Mouse (Mus musculus): ENCODE results near the gene Phf21a. TPM values are rescaled to one million over a fixed set of nuclear protein-coding genes. Genes with fewer than 3 reads are reported as not detected.

Phf21a gene
- polyA plus RNA-seq, 1 experiment = 52.2 TPM

GRCm38 (mm10) chr2:92199562-92200286 lies 106.8 kb downstream of the Phf21a start:
- Histone ChIP-seq H3K36me3 (ENCODE audit: control insufficient read depth, insufficient read depth, low read length, poor library complexity, severe bottlenecking) (no peaks in the 10 kb centered on the region), H3K27me3 (ENCODE audit: control insufficient read depth, insufficient read depth, low read length, poor library complexity, severe bottlenecking) (no peaks in the 10 kb centered on the region), H3K4me3 (ENCODE audit: low read depth, low read length) (no peak overlapping the region), H3K27ac (ENCODE audit: insufficient read depth, low read length) (no peak overlapping the region), H3K4me1 (ENCODE audit: control insufficient read depth, insufficient read depth, low read length) (peaks cover 7% of the 10 kb centered on the region), H3K9ac (ENCODE audit: low read depth, poor library complexity, severe bottlenecking) (no peak overlapping the region), H3K9me3 (replicated peaks; ENCODE audit: control insufficient read depth, insufficient read depth, low read length, poor library complexity, severe bottlenecking) (no peaks in the 10 kb centered on the region)
- TF ChIP-seq CTCF (IDR thresholded peaks at IDR 0.05; ENCODE audit: low read depth, low read length) (no peak), EP300 (IDR thresholded peaks at IDR 0.05; ENCODE audit: insufficient read depth, low read depth, low read length) (no peak), POLR2A (IDR thresholded peaks at IDR 0.05; ENCODE audit: insufficient read depth, low read length) (no peak)

GRCm38 (mm10) chr2:92202319-92203040 lies 109.6 kb downstream of the Phf21a start:
- Histone ChIP-seq H3K9me3 (replicated peaks; ENCODE audit: control insufficient read depth, insufficient read depth, low read length, poor library complexity, severe bottlenecking) (no peaks in the 10 kb centered on the region), H3K9ac (ENCODE audit: low read depth, poor library complexity, severe bottlenecking) (no peak overlapping the region), H3K27me3 (ENCODE audit: control insufficient read depth, insufficient read depth, low read length, poor library complexity, severe bottlenecking) (no peaks in the 10 kb centered on the region), H3K36me3 (ENCODE audit: control insufficient read depth, insufficient read depth, low read length, poor library complexity, severe bottlenecking) (no peaks in the 10 kb centered on the region), H3K4me3 (ENCODE audit: low read depth, low read length) (no peak overlapping the region), H3K4me1 (ENCODE audit: control insufficient read depth, insufficient read depth, low read length) (peaks cover 4% of the 10 kb centered on the region), H3K27ac (ENCODE audit: insufficient read depth, low read length) (peak overlapping the region; percentile 91)
- TF ChIP-seq CTCF (IDR thresholded peaks at IDR 0.05; ENCODE audit: low read depth, low read length) (no peak), EP300 (IDR thresholded peaks at IDR 0.05; ENCODE audit: insufficient read depth, low read depth, low read length) (no peak), POLR2A (IDR thresholded peaks at IDR 0.05; ENCODE audit: insufficient read depth, low read length) (no peak)

GRCm38 (mm10) chr2:92205010-92205639 lies 112.2 kb downstream of the Phf21a start:
- Histone ChIP-seq H3K9ac (ENCODE audit: low read depth, poor library complexity, severe bottlenecking) (no peak overlapping the region), H3K4me3 (ENCODE audit: low read depth, low read length) (no peak overlapping the region), H3K27ac (ENCODE audit: insufficient read depth, low read length) (no peak overlapping the region), H3K27me3 (ENCODE audit: control insufficient read depth, insufficient read depth, low read length, poor library complexity, severe bottlenecking) (no peaks in the 10 kb centered on the region), H3K36me3 (ENCODE audit: control insufficient read depth, insufficient read depth, low read length, poor library complexity, severe bottlenecking) (no peaks in the 10 kb centered on the region), H3K4me1 (ENCODE audit: control insufficient read depth, insufficient read depth, low read length) (peaks cover 4% of the 10 kb centered on the region), H3K9me3 (replicated peaks; ENCODE audit: control insufficient read depth, insufficient read depth, low read length, poor library complexity, severe bottlenecking) (no peaks in the 10 kb centered on the region)
- TF ChIP-seq CTCF (IDR thresholded peaks at IDR 0.05; ENCODE audit: low read depth, low read length) (no peak), POLR2A (IDR thresholded peaks at IDR 0.05; ENCODE audit: insufficient read depth, low read length) (no peak), EP300 (IDR thresholded peaks at IDR 0.05; ENCODE audit: insufficient read depth, low read depth, low read length) (no peak)

- TF ChIP-seq EP300 (IDR thresholded peaks at IDR 0.05; ENCODE audit: insufficient read depth, low read depth, low read length) = no peak
- TF ChIP-seq POLR2A (IDR thresholded peaks at IDR 0.05; ENCODE audit: insufficient read depth, low read length) = no peak
- no peak for TF ChIP-seq CTCF (IDR thresholded peaks at IDR 0.05; ENCODE audit: low read depth, low read length)
Measured at GRCm38 (mm10) chr2:92210409-92210808, 117.5 kb downstream of the Phf21a start.

GRCm38 (mm10) chr2:92221431-92221830 lies 128.5 kb downstream of the Phf21a start:
- TF ChIP-seq CTCF (IDR thresholded peaks at IDR 0.05; ENCODE audit: low read depth, low read length) (no peak), EP300 (IDR thresholded peaks at IDR 0.05; ENCODE audit: insufficient read depth, low read depth, low read length) (no peak), POLR2A (IDR thresholded peaks at IDR 0.05; ENCODE audit: insufficient read depth, low read length) (no peak)
- Histone ChIP-seq H3K36me3 (ENCODE audit: control insufficient read depth, insufficient read depth, low read length, poor library complexity, severe bottlenecking) (no peaks in the 10 kb centered on the region; the same call in 1 of the 2 replicates), H3K4me1 (ENCODE audit: control insufficient read depth, insufficient read depth, low read length) (no peaks in the 10 kb centered on the region), H3K4me3 (ENCODE audit: low read depth, low read length) (no peak overlapping the region), H3K27me3 (ENCODE audit: control insufficient read depth, insufficient read depth, low read length, poor library complexity, severe bottlenecking) (no peaks in the 10 kb centered on the region), H3K27ac (ENCODE audit: insufficient read depth, low read length) (no peak overlapping the region), H3K9me3 (replicated peaks; ENCODE audit: control insufficient read depth, insufficient read depth, low read length, poor library complexity, severe bottlenecking) (no peaks in the 10 kb centered on the region), H3K9ac (ENCODE audit: low read depth, poor library complexity, severe bottlenecking) (no peak overlapping the region)

More at GRCm38 (mm10) chr2:92210409-92210808, 117.5 kb downstream of the Phf21a start:
- Histone ChIP-seq H3K9ac (ENCODE audit: low read depth, poor library complexity, severe bottlenecking) (no peak overlapping the region), H3K27me3 (ENCODE audit: control insufficient read depth, insufficient read depth, low read length, poor library complexity, severe bottlenecking) (no peaks in the 10 kb centered on the region), H3K36me3 (ENCODE audit: control insufficient read depth, insufficient read depth, low read length, poor library complexity, severe bottlenecking) (no peaks in the 10 kb centered on the region), H3K27ac (ENCODE audit: insufficient read depth, low read length) (no peak overlapping the region), H3K4me3 (ENCODE audit: low read depth, low read length) (no peak overlapping the region), H3K4me1 (ENCODE audit: control insufficient read depth, insufficient read depth, low read length) (no peaks in the 10 kb centered on the region), H3K9me3 (replicated peaks; ENCODE audit: control insufficient read depth, insufficient read depth, low read length, poor library complexity, severe bottlenecking) (no peaks in the 10 kb centered on the region)
